Mouse (Mus musculus) lung, embryonic 14.5 days (tissue): ENCODE measurements around the gene Tmem198b. TPM values are rescaled to one million over a fixed set of nuclear protein-coding genes. Genes with fewer than 3 reads are reported as not detected.

ENCODE experiments used
- ATAC-seq: fragments of 200-750 bp; cut with Nextera tagmentation; 2 replicates; pipeline ENCODE4 v1.8.0; 2017; ENCODE audit warnings: mild to moderate bottlenecking, moderate TSS enrichment, moderate library complexity; ENCODE audit not compliant: insufficient read depth
- DNase-seq: peaks from one replicate; pipeline ENCODE4 v3.0.0-alpha.2; 2015
- H3K27ac ChIP-seq: fragments of 300-500 bp; sonication (generic); 2 replicates; pipeline ENCODE4 v1.5.1; 2014; ENCODE audit warnings: low read depth, mild to moderate bottlenecking, moderate library complexity
- H3K27me3 ChIP-seq: fragments of 300-500 bp; sonication (generic); 2 replicates; pipeline ENCODE4 v1.6.1; 2014; ENCODE audit warnings: low read length, control low read depth; ENCODE audit not compliant: insufficient read depth
- H3K36me3 ChIP-seq: fragments of 300-500 bp; sonication (generic); 2 replicates; pipeline ENCODE4 v1.6.1; 2014; ENCODE audit warnings: control low read depth; ENCODE audit not compliant: insufficient read depth
- H3K4me1 ChIP-seq: fragments of 300-500 bp; sonication (generic); 2 replicates; pipeline ENCODE4 v1.6.1; 2014; ENCODE audit warnings: antibody characterized with exemption, control low read depth; ENCODE audit not compliant: insufficient read depth
- H3K4me2 ChIP-seq: fragments of 300-500 bp; sonication (generic); 2 replicates; pipeline ENCODE4 v1.6.1; 2014; ENCODE audit warnings: mild to moderate bottlenecking
- H3K4me3 ChIP-seq: fragments of 300-500 bp; sonication (generic); 2 replicates; pipeline ENCODE4 v1.5.1; 2014; ENCODE audit warnings: low read depth, low read length
- H3K9ac ChIP-seq: fragments of 300-500 bp; sonication (generic); 2 replicates; pipeline ENCODE4 v1.6.1; 2014
- H3K9me3 ChIP-seq: fragments of 300-500 bp; sonication (generic); 2 replicates; pipeline ENCODE4 v1.6.1; 2016; ENCODE audit warnings: low read depth, low read length, control low read depth
- CTCF ChIP-seq: IDR thresholded peaks from 2 replicates; pipeline ENCODE4 v1.5.1; 2016; ENCODE audit warnings: antibody characterized with exemption, low read depth
- WGBS: fragments of 180-500 bp; shearing (Covaris S2); extraction: QIAGEN DNeasy Blood & Tissue Kit; methylation state at CpG from one replicate; pipeline ENCODE4 v1.1.7; 2014; 5-methylcytosine and 5-hydroxymethylcytosine counted together
- polyA plus RNA-seq: library from polyadenylated mRNA; unstranded; fragments of >200 nt; fragmentation: Nextera tagmentation; extraction: Ambion mirVana; gene quantifications from 2 replicates; pipeline ENCODE4 v1.2.1, GENCODE M21; 2014

Gene Tmem198b
- polyA plus RNA-seq, 1 experiment from 2014 or later: 15.1 TPM

- no peak for ATAC-seq
- 84% methylated on average over 1 of the region's 1 CpGs for WGBS
These were observed 24.0 kb downstream of the Tmem198b start for GRCm38 (mm10) chr10:128780200-128780599.

DNA sequence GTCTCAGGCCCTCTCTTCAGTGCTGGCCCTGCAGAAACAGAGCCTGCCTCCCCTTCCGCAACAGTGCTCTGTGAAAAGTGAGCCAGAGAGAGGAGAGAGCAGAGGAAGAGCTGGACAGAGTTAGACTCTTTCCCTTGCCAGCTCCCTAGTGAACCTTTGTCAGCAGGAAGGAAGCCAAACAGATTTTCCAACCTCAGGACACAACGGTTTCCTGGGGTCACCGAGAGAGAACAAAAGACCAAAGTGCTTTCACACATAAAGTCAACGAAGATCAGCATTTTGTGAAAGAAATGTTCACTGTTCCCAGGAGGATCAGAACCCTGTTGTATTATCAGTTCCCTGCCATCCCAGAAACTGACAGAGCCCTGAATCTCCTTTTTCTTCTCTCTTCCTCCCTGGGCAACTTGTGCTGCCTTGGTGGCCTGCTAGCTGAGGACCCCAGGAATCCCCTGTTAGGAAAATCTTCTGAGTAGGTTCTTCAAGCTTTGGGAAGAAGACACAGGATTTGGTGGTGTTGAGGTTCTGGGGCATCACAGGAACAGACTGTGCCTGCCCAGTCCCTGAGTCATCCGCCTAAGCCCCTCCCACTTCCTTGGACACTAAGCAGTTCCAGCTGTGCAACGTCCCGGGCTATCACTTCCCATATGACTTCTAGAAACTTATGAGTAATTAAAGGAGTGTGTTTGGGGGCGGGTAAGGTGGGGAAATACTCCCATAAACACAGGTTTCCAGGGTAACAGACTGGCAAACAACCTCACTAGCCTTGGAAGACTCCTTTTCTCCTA lies 25.0 kb downstream of the Tmem198b start:
- no peak overlapping the region for H3K4me2 ChIP-seq
- peak overlapping the region; percentile 78 for H3K27ac ChIP-seq
- no peaks in the 10 kb centered on the region for H3K36me3 ChIP-seq
- H3K9ac ChIP-seq: no peak overlapping the region
- H3K27me3 ChIP-seq: no peaks in the 10 kb centered on the region
- ATAC-seq (peak; percentile 98), DNase-seq (peak; percentile 87)
- no peak for TF ChIP-seq CTCF
- H3K9me3 ChIP-seq: no peaks in the 10 kb centered on the region
- H3K4me1 ChIP-seq: peaks cover 6% of the 10 kb centered on the region; the same call in 1 of the 2 replicates
- H3K4me3 ChIP-seq: no peak overlapping the region
- WGBS: 28% methylated on average over 8 of the region's 8 CpGs

More at GRCm38 (mm10) chr10:128780200-128780599, 24.0 kb downstream of the Tmem198b start:
- DNase-seq: no peak
- H3K36me3 ChIP-seq: no peaks in the 10 kb centered on the region
- H3K4me3 ChIP-seq: no peak overlapping the region
- no peak for TF ChIP-seq CTCF
- no peak overlapping the region for H3K27ac ChIP-seq
- H3K9me3 ChIP-seq: no peaks in the 10 kb centered on the region
- H3K27me3 ChIP-seq: no peaks in the 10 kb centered on the region
- no peak overlapping the region for H3K9ac ChIP-seq
- H3K4me1 ChIP-seq: peaks cover 6% of the 10 kb centered on the region; the same call in 1 of the 2 replicates
- H3K4me2 ChIP-seq: no peak overlapping the region

- no peak overlapping the region for H3K4me2 ChIP-seq
These were observed 25.7 kb downstream of the Tmem198b start for GRCm38 (mm10) chr10:128778441-128778840.

DNA sequence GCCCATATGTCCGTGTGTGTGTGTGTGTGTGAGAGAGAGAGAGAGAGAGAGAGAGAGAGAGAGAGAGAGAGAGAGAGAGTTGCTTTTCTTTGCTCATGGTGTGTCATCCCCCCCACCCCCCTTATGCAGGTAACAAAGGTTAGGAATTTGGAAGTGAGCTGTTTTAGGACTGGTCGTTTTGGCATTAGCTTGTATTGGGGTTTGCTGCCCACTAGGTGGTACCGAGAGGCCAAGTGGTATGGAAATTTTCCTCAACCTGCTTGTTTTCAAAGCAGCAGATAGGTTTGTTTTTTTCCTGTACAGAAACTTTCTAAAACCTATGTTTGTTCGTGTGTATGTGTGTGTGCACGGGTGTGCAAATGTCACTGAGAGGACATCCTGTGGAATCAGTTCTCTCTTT lies 30.5 kb downstream of the Tmem198b start:
- peak; percentile 44 for DNase-seq
- WGBS: 25% methylated on average over 5 of the region's 5 CpGs
- no peak overlapping the region for H3K27ac ChIP-seq

More at GRCm38 (mm10) chr10:128778441-128778840, 25.7 kb downstream of the Tmem198b start:
- 96% methylated on average over 2 of the region's 2 CpGs for WGBS
- ATAC-seq (no peak), DNase-seq (no peak)
- Histone ChIP-seq H3K27me3 (no peaks in the 10 kb centered on the region), H3K9ac (no peak overlapping the region), H3K36me3 (no peaks in the 10 kb centered on the region), H3K4me1 (peaks cover 6% of the 10 kb centered on the region; the same call in 1 of the 2 replicates), H3K9me3 (no peaks in the 10 kb centered on the region), H3K4me3 (no peak overlapping the region), H3K27ac (peak overlapping the region; percentile 78)
- TF ChIP-seq CTCF: no peak

GRCm38 (mm10) chr10:128772895-128773294 lies 31.3 kb downstream of the Tmem198b start:
- no peak overlapping the region for H3K4me2 ChIP-seq
- TF ChIP-seq CTCF: peak; percentile 40; the same call in 1 of the 2 replicates
- no peak overlapping the region for H3K9ac ChIP-seq
- no peak overlapping the region for H3K4me3 ChIP-seq
- no peaks in the 10 kb centered on the region for H3K4me1 ChIP-seq
- 75% methylated on average over 2 of the region's 2 CpGs for WGBS
- ATAC-seq (no peak), DNase-seq (peak; percentile 24)
- 0 out of 2 replicates have a peak, but pooled peaks cover 4% of the 10 kb centered on the region for H3K36me3 ChIP-seq
- H3K27me3 ChIP-seq: no peaks in the 10 kb centered on the region
- no peak overlapping the region for H3K27ac ChIP-seq
- no peaks in the 10 kb centered on the region for H3K9me3 ChIP-seq

More for the DNA sequence above, 30.5 kb downstream of the Tmem198b start:
- peaks cover 3% of the 10 kb centered on the region; the same call in 1 of the 2 replicates for H3K4me1 ChIP-seq
- ATAC-seq: no peak
- no peaks in the 10 kb centered on the region for H3K9me3 ChIP-seq
- peak; percentile 57 for TF ChIP-seq CTCF
- H3K4me2 ChIP-seq: no peak overlapping the region
- no peaks in the 10 kb centered on the region for H3K36me3 ChIP-seq
- H3K4me3 ChIP-seq: no peak overlapping the region
- H3K27me3 ChIP-seq: no peaks in the 10 kb centered on the region
- H3K9ac ChIP-seq: no peak overlapping the region

Other genes starting within 250 kb of the Tmem198b start
- 240 and 244 TPM in 2 replicates for gene Pa2g4, start 238.4 kb downstream of the Tmem198b start, polyA plus RNA-seq
- 20.2 and 22.9 TPM in 2 replicates for gene Erbb3, start 214.7 kb downstream of the Tmem198b start, polyA plus RNA-seq
- 1,029 and 1,115 TPM in 2 replicates for gene Rps26, start 177.6 kb downstream of the Tmem198b start, polyA plus RNA-seq
- gene Ikzf4, start 158.4 kb downstream of the Tmem198b start, polyA plus RNA-seq: 2.0 and 3.5 TPM in 2 replicates
- 9.3 and 9.8 TPM in 2 replicates for gene Suox, start 130.3 kb downstream of the Tmem198b start, polyA plus RNA-seq
- gene Rab5b, start 108.1 kb downstream of the Tmem198b start, polyA plus RNA-seq: 63.6 and 66.8 TPM in 2 replicates
- 1.4 TPM in 2 replicates for gene Pmel, start 100.2 kb downstream of the Tmem198b start, polyA plus RNA-seq
- gene Cdk2, start 99.3 kb downstream of the Tmem198b start, polyA plus RNA-seq: 105 and 109 TPM in 2 replicates
- 6.9 and 7.0 TPM in 2 replicates for gene Dgka, start 59.5 kb downstream of the Tmem198b start, polyA plus RNA-seq
- 37.4 and 39.1 TPM in 2 replicates for gene Pym1, start 56.5 kb downstream of the Tmem198b start, polyA plus RNA-seq
- gene Mmp19, start 13.5 kb downstream of the Tmem198b start, polyA plus RNA-seq: 1.5 and 2.1 TPM in 2 replicates
- 34.9 and 38.2 TPM in 2 replicates for gene Dnajc14, start 308 bp downstream of the Tmem198b start, polyA plus RNA-seq
- gene Sarnp, start 13.0 kb upstream of the Tmem198b start, polyA plus RNA-seq: 223 and 227 TPM in 2 replicates
- gene Ormdl2, start 17.3 kb upstream of the Tmem198b start, polyA plus RNA-seq: 55.8 and 63.9 TPM in 2 replicates
- gene Gdf11, start 87.3 kb upstream of the Tmem198b start, polyA plus RNA-seq: 3.5 and 4.5 TPM in 2 replicates
- gene Cd63, start 96.6 kb upstream of the Tmem198b start, polyA plus RNA-seq: 458 and 459 TPM in 2 replicates
- 10.5 and 12.5 TPM in 2 replicates for gene Rdh5, start 118.5 kb upstream of the Tmem198b start, polyA plus RNA-seq
- gene Bloc1s1, start 119.7 kb upstream of the Tmem198b start, polyA plus RNA-seq: 175 and 180 TPM in 2 replicates
- gene Itga7, start 129.4 kb upstream of the Tmem198b start, polyA plus RNA-seq: 1.5 and 2.1 TPM in 2 replicates
- not detected in 2 replicates for gene Mettl7b, start 156.6 kb upstream of the Tmem198b start, polyA plus RNA-seq
- not detected in 2 replicates for gene Olfr9, start 185.1 kb upstream of the Tmem198b start, polyA plus RNA-seq
- gene Olfr763, start 206.4 kb upstream of the Tmem198b start, polyA plus RNA-seq: not detected in 2 replicates
- gene Olfr764-ps1, start 235.5 kb upstream of the Tmem198b start, polyA plus RNA-seq: not detected in 2 replicates
- not detected in 2 replicates for gene Olfr765, start 245.6 kb upstream of the Tmem198b start, polyA plus RNA-seq